Mouse (Mus musculus): ENCODE results near the gene Vmn1r30.

DNA sequence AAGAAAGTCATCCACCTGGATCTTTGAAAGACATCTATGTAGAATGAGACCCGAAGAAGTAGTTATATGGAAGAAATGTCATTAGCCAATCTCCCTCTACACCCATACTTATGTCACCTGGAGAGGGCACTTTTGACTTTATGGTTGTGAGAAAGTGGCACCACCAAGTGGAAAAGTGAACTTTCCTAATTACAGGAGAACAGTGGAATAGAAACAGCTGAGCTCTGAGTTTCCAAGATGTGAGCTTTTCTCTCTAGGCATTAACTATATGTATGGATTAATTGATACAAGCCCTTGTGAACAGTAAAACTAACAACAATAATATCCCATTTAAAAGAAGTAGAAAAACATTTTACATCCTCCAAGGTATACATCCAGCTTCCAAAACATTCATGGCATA lies 32.0 kb upstream of the Vmn1r30 start, which contains the start of gene Vmn1r31:
- no peak for TF ChIP-seq CTCF (IDR thresholded peaks at IDR 0.05; ENCODE audit: insufficient read depth, low read length)
- no peak for TF ChIP-seq POLR2A (IDR thresholded peaks at IDR 0.05; ENCODE audit: borderline replicate concordance, extremely low read depth, low read depth, low read length)
